Mouse (Mus musculus) myocyte (in vitro differentiated cells): ENCODE measurements around the gene Akirin2.

Experiments used
- MAX ChIP-seq: IDR thresholded peaks from one replicate; pipeline ENCODE4 v1.6.1; 2011; ENCODE audit warnings: low read depth, mild to moderate bottlenecking, control low read depth
- MYOG ChIP-seq, 3 experiments: IDR thresholded peaks; one replicate each; pipeline ENCODE4 v1.6.1; 2011; ENCODE audit warnings: control low read depth in 2 of 3, low read depth in 2 of 3, mild to moderate bottlenecking in 2 of 3; ENCODE audit not compliant: insufficient read length in 2 of 3, control insufficient read depth in 1 of 3, insufficient read depth in 1 of 3
- POLR2A ChIP-seq: IDR thresholded peaks from one replicate; pipeline ENCODE4 v1.6.1; 2011; ENCODE audit warnings: low read depth, mild to moderate bottlenecking, control low read depth, moderate library complexity; ENCODE audit not compliant: insufficient read length
- TCF12 ChIP-seq: IDR thresholded peaks from one replicate; pipeline ENCODE4 v1.6.1; 2011; ENCODE audit warnings: mild to moderate bottlenecking, control low read depth; ENCODE audit not compliant: poor library complexity, insufficient read depth, severe bottlenecking

GRCm38 (mm10) chr4:34579215-34579614, 28.5 kb downstream of the Akirin2 start:
- TF ChIP-seq TCF12: no peak
- no peak for TF ChIP-seq POLR2A
- TF ChIP-seq MAX: no peak
- no peak for TF ChIP-seq MYOG (IDR thresholded peaks at IDR 0.05; ENCODE audit: control insufficient read depth in 1 of 3, insufficient read depth in 1 of 3, insufficient read length in 2 of 3, low read depth in 2 of 3)
